Mouse (Mus musculus) spleen, postnatal 10 days (tissue): ENCODE measurements around the gene Gnaz.

ENCODE experiments used
- DNase-seq, 2 experiments: peaks; one replicate each; pipeline ENCODE4 v3.0.0; 2021 to 2022; ENCODE audit warnings: low spot score in 2 of 2

Gnaz gene

GRCm38 (mm10) chr10:75030234-75030633 lies 63.3 kb downstream of the Gnaz start:
- no peak for DNase-seq

- no peak for DNase-seq
Observed at GRCm38 (mm10) chr10:75031345-75032114, 64.6 kb downstream of the Gnaz start.

GRCm38 (mm10) chr10:75032395-75032794 lies 65.4 kb downstream of the Gnaz start, which contains the start of gene Rsph14:
Rsph14 (minus strand) TSS chr10:75032586.
- peak; percentile 22 to 79 for DNase-seq

GRCm38 (mm10) chr10:75036883-75037379 lies 70.0 kb downstream of the Gnaz start, which contains the start of gene Rab36:
Rab36 (plus strand) TSS chr10:75037058.
- peak; percentile 37 to 78 for DNase-seq

GRCm38 (mm10) chr10:75042060-75042459 lies 75.1 kb downstream of the Gnaz start:
- DNase-seq: peak in 1 of 2 experiments; percentile 56

- DNase-seq: no peak
Observed at GRCm38 (mm10) chr10:75044459-75044858, 77.5 kb downstream of the Gnaz start.

GRCm38 (mm10) chr10:75045831-75046230 lies 78.9 kb downstream of the Gnaz start:
- no peak for DNase-seq

- no peak for DNase-seq
Observed at GRCm38 (mm10) chr10:75048711-75049110, 81.7 kb downstream of the Gnaz start.

- no peak for DNase-seq
Observed at GRCm38 (mm10) chr10:75051364-75052074, 84.5 kb downstream of the Gnaz start.

- no peak for DNase-seq
Observed at GRCm38 (mm10) chr10:75052902-75053301, 85.9 kb downstream of the Gnaz start.

- no peak for DNase-seq
Observed at GRCm38 (mm10) chr10:75053655-75054054, 86.7 kb downstream of the Gnaz start.

GRCm38 (mm10) chr10:75054125-75054524 lies 87.1 kb downstream of the Gnaz start:
- no peak for DNase-seq

- DNase-seq: peak in 1 of 2 experiments; percentile 37
Observed at GRCm38 (mm10) chr10:75055672-75056071, 88.7 kb downstream of the Gnaz start.

GRCm38 (mm10) chr10:75056255-75056654 lies 89.3 kb downstream of the Gnaz start:
- no peak for DNase-seq

GRCm38 (mm10) chr10:75058336-75058735 lies 91.4 kb downstream of the Gnaz start:
- no peak for DNase-seq

- no peak for DNase-seq
Observed at GRCm38 (mm10) chr10:75058761-75059395, 91.9 kb downstream of the Gnaz start.

- DNase-seq: peak; percentile 32 to 73
Observed at GRCm38 (mm10) chr10:75059396-75059795, 92.4 kb downstream of the Gnaz start.

- DNase-seq: peak; percentile 34 to 68
Observed at GRCm38 (mm10) chr10:75060217-75060842, 93.4 kb downstream of the Gnaz start, which contains the start of gene Bcr. Bcr (plus strand) TSS chr10:75060592.

- peak; percentile 28 to 30 for DNase-seq
Observed at GRCm38 (mm10) chr10:75060843-75061235, 93.9 kb downstream of the Gnaz start.

GRCm38 (mm10) chr10:75061341-75062188 lies 94.6 kb downstream of the Gnaz start:
- DNase-seq: peak in 1 of 2 experiments; percentile 37

GRCm38 (mm10) chr10:75062189-75062561 lies 95.2 kb downstream of the Gnaz start:
- DNase-seq: no peak
